Mouse (Mus musculus) bone marrow, adult 2 months (tissue): ENCODE measurements around the gene Pex5l. TPM values are rescaled to one million over a fixed set of nuclear protein-coding genes. Genes with fewer than 3 reads are reported as not detected.

Experiments used
- H3K27ac ChIP-seq: fragments of 200-500 bp; 2 replicates; pipeline ENCODE4 v1.5.1; 2012; ENCODE audit warnings: low read depth, mild to moderate bottlenecking, control low read depth, inconsistent platforms, low read length; ENCODE audit not compliant: control insufficient read depth, poor library complexity, insufficient read depth
- H3K4me1 ChIP-seq: fragments of 200-500 bp; 2 replicates; pipeline ENCODE4 v1.6.1; 2011; ENCODE audit warnings: low read length; ENCODE audit not compliant: control insufficient read depth, insufficient read depth
- H3K4me3 ChIP-seq: fragments of 200-500 bp; replicated peaks from 2 replicates; pipeline ENCODE3; 2011; ENCODE audit warnings: mild to moderate bottlenecking, low read depth, low read length, control low read depth; ENCODE audit not compliant: control insufficient read depth
- CTCF ChIP-seq: fragments of 200-500 bp; IDR thresholded peaks from 2 replicates; pipeline ENCODE4 v1.5.1; 2011; ENCODE audit warnings: low read length, control low read depth; ENCODE audit not compliant: control insufficient read depth, insufficient read depth
- POLR2A ChIP-seq: fragments of 200-500 bp; IDR thresholded peaks from 2 replicates; pipeline ENCODE4 v1.6.1; 2011; ENCODE audit warnings: low read depth, mild to moderate bottlenecking, control low read depth, low read length, borderline replicate concordance; ENCODE audit not compliant: control insufficient read depth
- WGBS: fragments of 180-500 bp; shearing (Covaris S2); methylation state at CpG from one replicate; pipeline ENCODE4 v1.1.7; 2018; 5-methylcytosine and 5-hydroxymethylcytosine counted together
- polyA plus RNA-seq: library from polyadenylated mRNA; stranded (reverse); fragments of >200 nt; gene quantifications from 2 replicates; pipeline ENCODE4 v1.2.4, GENCODE M21; 2011; ENCODE audit warnings: low replicate concordance; ENCODE audit not compliant: missing spikeins, insufficient read depth, insufficient read length

The Pex5l gene
- polyA plus RNA-seq, 1 experiment = not detected

- Histone ChIP-seq H3K4me1 (no peaks in the 10 kb centered on the region), H3K27ac (no peak overlapping the region), H3K4me3 (no peak overlapping the region)
- TF ChIP-seq POLR2A = no peak
- no peak for TF ChIP-seq CTCF
- WGBS = 75% methylated on average over 12 of the region's 12 CpGs
These were observed 151.1 kb downstream of the Pex5l start for GRCm38 (mm10) chr3:32991713-32992575.

- no peak overlapping the region for H3K4me3 ChIP-seq
- no peak overlapping the region for H3K27ac ChIP-seq
- no peak for TF ChIP-seq CTCF
- TF ChIP-seq POLR2A = no peak
- 63% methylated on average over 5 of the region's 5 CpGs for WGBS
- H3K4me1 ChIP-seq = no peaks in the 10 kb centered on the region
These were observed 155.2 kb downstream of the Pex5l start for GRCm38 (mm10) chr3:32987806-32988205.

- Histone ChIP-seq H3K4me3 (no peak overlapping the region), H3K27ac (no peak overlapping the region), H3K4me1 (no peaks in the 10 kb centered on the region)
- TF ChIP-seq POLR2A (no peak), CTCF (no peak)
- WGBS = 83% methylated on average over 3 of the region's 3 CpGs
These were observed 157.9 kb downstream of the Pex5l start for GRCm38 (mm10) chr3:32985141-32985540.

GRCm38 (mm10) chr3:32979981-32980380, 163.1 kb downstream of the Pex5l start:
- 79% methylated on average over 4 of the region's 4 CpGs for WGBS

GRCm38 (mm10) chr3:32979238-32979637, 163.8 kb downstream of the Pex5l start:
- Histone ChIP-seq H3K4me1 (no peaks in the 10 kb centered on the region), H3K27ac (no peak overlapping the region), H3K4me3 (no peak overlapping the region)
- 11% methylated on average over 6 of the region's 6 CpGs for WGBS
- TF ChIP-seq POLR2A (no peak), CTCF (no peak)

More at GRCm38 (mm10) chr3:32979981-32980380, 163.1 kb downstream of the Pex5l start:
- no peaks in the 10 kb centered on the region for H3K4me1 ChIP-seq
- TF ChIP-seq CTCF = no peak
- TF ChIP-seq POLR2A = no peak
- no peak overlapping the region for H3K4me3 ChIP-seq
- H3K27ac ChIP-seq = no peak overlapping the region

- Histone ChIP-seq H3K4me3 (no peak overlapping the region), H3K4me1 (no peaks in the 10 kb centered on the region), H3K27ac (no peak overlapping the region)
- TF ChIP-seq CTCF = no peak
- no peak for TF ChIP-seq POLR2A
- WGBS = 83% methylated on average over 1 of the region's 1 CpGs
These were observed 172.8 kb downstream of the Pex5l start for GRCm38 (mm10) chr3:32970257-32970656.

- Histone ChIP-seq H3K4me1 (no peaks in the 10 kb centered on the region), H3K4me3 (no peak overlapping the region), H3K27ac (no peak overlapping the region)
- 44% methylated on average over 1 of the region's 1 CpGs for WGBS
- no peak for TF ChIP-seq POLR2A
- TF ChIP-seq CTCF = no peak
These were observed 174.2 kb downstream of the Pex5l start for GRCm38 (mm10) chr3:32968671-32969425.

GRCm38 (mm10) chr3:32965528-32965927, 177.5 kb downstream of the Pex5l start:
- Histone ChIP-seq H3K27ac (no peak overlapping the region), H3K4me3 (no peak overlapping the region), H3K4me1 (no peaks in the 10 kb centered on the region)
- WGBS = 1% methylated on average over 2 of the region's 2 CpGs
- TF ChIP-seq POLR2A (no peak), CTCF (no peak)
